Mouse (Mus musculus) telencephalon, adult 2 months (tissue): Measurements from ENCODE around the gene Ackr4.
A peak's percentile ranks its signal among the peaks of the same experiment; 100 is the strongest.

ENCODE experiments used
- DNase-seq: peaks from one replicate; pipeline ENCODE4 v3.0.0-alpha.2; 2011; ENCODE audit warnings: low read depth, low spot score

Ackr4 gene

DNA sequence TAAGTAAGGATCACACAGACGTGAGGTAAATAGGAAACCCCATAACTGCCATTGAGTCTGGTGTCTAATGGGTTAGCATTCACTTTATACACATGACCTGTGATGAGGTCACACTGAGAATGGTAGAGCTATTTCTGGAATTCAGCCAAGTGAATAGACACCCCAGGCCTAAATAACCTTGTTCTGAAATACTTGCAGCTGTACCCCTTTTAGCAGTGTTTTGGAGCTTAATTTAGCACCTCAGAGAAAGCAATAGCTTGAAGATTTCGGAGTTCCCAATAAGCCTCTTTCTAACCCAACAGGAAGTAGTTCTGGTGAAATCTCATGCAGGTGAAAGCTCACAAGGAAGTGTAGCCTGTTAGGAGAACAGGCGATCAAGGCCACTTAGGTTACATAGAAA lies at the start of gene Ackr4:
Gene Ackr4 (minus strand): TSS at position 101 of the 400 bp plus-strand sequence.
- no peak for DNase-seq

GRCm38 (mm10) chr9:104172342-104172741 lies 45.6 kb upstream of the Ackr4 start:
- no peak for DNase-seq

- DNase-seq: no peak
These were observed 44.9 kb upstream of the Ackr4 start for GRCm38 (mm10) chr9:104171651-104172050.

GRCm38 (mm10) chr9:104169986-104170385 lies 43.3 kb upstream of the Ackr4 start:
- no peak for DNase-seq

DNA sequence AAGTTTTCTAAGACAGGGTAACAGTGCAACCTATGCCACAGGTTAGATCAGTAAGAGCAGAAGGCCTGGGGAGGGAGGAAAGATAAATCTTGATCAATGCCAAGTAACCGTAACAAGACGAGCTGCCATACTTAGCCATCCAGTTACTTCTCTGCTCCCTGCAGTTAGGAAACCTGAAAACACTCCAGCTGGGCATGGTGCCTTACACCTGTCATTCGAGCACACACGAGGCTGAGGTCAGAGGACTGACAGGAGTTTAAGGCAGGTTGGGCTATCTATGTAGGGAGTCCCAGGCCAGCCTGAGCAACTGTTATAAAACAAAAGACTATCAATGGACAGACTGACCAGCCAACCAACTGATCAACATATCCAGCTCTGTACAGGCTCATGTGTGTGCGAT lies 39.2 kb upstream of the Ackr4 start:
- no peak for DNase-seq

DNA sequence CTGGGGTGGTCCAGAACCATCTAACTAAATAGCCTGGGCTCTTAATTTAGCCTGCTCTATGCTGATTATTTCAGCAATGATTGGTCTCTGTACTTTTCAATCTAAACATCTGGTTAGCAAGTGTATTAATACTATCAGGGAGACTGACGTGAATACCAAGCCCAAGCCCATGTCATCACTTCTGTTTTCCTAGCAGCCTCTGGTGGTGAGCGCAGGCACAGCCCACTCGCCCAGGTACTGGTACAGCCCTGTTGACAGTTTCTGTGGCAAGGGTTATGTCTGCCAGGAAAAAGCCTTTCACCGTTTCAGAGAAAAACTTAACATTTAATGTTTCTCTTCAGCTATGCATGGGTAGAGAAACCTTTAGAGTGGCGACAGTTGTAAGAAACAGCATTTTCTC lies 37.5 kb upstream of the Ackr4 start:
- no peak for DNase-seq

DNA sequence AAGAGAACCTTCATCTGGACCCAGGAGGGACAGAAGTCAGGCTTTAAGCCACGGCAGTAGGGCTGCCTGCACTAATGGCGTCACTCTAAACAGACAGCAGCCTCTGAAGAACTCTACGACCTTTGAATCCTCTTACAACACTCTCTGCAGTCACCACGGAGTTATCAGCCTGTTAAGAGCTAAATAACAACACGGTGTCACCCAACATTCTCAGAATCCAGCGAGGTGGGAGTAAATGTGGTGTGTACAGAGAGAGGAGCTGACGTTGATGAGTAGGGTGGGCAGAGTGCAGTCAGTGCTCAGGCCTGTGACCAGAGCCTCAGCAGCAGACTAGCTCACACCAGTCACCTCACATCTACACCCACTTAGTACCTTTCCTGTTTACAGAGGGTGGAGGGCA lies 34.4 kb upstream of the Ackr4 start:
- no peak for DNase-seq

- no peak for DNase-seq
These were observed 30.6 kb upstream of the Ackr4 start for GRCm38 (mm10) chr9:104157291-104157690.

GRCm38 (mm10) chr9:104156506-104156905 lies 29.8 kb upstream of the Ackr4 start:
- DNase-seq: no peak

- DNase-seq: peak; percentile 11
These were observed 28.5 kb upstream of the Ackr4 start for GRCm38 (mm10) chr9:104155100-104155715.

GRCm38 (mm10) chr9:104152121-104152520 lies 25.4 kb upstream of the Ackr4 start:
- DNase-seq: no peak

GRCm38 (mm10) chr9:104148969-104149368 lies 22.2 kb upstream of the Ackr4 start:
- no peak for DNase-seq

- no peak for DNase-seq
These were observed 19.9 kb upstream of the Ackr4 start for GRCm38 (mm10) chr9:104146683-104147082.

GRCm38 (mm10) chr9:104144314-104144996 lies 17.7 kb upstream of the Ackr4 start:
- DNase-seq: no peak

DNA sequence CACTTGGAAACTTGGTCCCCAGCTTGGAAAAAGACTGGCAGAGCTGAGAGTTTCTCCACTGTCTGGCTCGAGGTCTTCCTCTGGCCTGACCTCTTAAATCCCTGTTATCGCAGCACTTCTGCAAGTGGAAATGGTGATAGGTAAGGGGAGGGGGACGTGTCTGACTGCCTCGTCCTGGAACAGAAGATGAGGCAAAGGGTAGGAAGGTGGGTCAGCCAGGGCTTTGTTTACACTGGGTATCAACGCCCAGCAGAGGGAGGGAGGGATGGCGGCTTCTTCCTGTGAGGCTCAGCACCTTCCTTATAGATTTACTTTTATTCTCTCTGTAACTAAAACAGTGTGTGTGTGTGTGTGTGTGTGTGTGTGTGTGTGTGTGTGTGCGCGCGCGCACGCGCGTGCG lies 16.1 kb upstream of the Ackr4 start:
- no peak for DNase-seq

DNA sequence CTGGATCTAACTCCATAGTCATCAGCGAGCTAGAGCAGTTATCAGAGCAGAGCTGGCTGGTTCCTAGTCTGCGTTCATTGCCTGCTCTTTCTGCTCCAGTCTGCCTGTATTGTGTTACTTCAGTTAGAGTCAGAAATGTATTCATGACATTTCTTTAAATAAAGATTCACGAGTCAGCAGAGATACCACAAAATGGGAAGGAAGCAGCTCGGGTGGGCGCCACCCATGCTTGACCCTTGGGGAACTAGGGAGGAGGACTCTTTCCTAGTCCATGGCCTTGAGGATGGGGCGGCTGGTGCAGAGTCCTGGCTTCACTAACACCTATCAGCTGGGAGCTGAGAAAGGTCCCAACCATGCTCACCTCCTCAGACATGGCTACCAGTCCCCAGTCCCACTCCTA lies 13.6 kb upstream of the Ackr4 start:
- no peak for DNase-seq

DNA sequence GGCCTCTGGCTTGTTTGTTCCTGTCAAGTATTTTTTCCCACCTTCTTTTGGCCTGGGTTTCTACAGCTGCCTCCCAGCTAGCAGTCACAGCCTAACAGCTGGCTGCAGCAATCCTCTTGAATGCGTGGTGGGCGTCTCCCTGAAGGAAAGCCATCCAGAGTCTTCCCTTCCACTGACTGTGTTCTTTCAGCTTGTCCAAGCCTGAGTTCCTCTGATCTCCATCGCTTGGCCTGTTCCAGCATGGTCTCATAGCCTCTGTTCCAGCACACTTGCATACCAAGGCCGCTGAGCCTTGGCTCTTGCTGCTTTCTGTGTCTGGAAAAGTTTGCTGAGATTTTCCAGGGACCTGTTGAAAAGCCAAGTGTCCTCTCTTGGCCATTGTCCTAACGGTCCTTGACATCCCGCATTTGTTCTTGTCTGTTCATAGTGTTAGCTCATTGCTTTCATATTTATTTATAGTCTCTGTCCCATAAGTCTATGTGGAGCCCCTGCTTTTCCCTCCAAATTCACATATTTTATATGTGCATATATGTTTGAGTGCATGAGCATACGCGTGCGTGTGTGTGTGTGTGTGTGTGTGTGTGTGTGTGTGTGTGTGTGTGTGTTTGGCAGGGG lies 3.5 kb upstream of the Ackr4 start:
- no peak for DNase-seq

DNA sequence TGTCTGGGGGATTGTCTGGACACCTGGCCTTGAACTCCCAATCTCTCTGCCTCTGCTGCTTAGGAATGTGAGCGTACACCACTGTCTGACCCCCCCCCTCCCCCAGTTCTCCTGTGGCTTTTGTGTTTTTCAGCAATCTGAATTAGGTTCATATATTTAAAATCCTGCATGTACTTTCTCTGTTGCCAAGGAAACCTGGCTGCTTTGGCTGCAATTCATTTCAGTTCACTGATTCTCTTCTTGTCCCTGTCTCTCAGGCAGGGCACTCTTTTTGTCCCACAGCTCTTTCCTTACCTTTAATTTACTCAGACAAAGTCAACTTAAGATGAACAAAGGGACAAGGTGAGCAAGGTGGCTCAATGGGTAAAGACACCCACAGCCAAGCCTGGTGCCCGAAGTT lies 1.4 kb upstream of the Ackr4 start:
- DNase-seq: peak; percentile 72

DNA sequence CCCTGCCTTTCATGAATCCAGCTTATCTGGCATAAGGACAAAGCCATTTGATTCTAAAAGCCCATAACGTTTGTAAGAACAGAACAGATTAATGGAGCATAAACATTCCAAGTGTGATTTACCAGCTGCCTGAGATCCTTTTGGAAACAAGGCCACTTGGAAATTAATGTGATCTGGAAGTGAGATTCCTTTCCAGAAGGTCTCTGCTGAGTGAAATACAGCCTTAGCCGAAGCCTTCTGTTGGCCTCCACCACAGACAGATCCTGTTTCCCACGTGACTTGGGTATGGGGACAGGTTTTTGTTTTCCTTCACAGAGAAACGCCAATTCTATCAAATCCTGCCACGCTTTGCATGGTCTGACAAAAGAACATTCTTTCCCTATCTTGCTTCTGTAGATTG lies 3.1 kb downstream of the Ackr4 start:
- no peak for DNase-seq

GRCm38 (mm10) chr9:104123101-104123500 lies 3.6 kb downstream of the Ackr4 start:
- no peak for DNase-seq

- no peak for DNase-seq
These were observed 17.6 kb downstream of the Ackr4 start for GRCm38 (mm10) chr9:104109151-104109550.

DNA sequence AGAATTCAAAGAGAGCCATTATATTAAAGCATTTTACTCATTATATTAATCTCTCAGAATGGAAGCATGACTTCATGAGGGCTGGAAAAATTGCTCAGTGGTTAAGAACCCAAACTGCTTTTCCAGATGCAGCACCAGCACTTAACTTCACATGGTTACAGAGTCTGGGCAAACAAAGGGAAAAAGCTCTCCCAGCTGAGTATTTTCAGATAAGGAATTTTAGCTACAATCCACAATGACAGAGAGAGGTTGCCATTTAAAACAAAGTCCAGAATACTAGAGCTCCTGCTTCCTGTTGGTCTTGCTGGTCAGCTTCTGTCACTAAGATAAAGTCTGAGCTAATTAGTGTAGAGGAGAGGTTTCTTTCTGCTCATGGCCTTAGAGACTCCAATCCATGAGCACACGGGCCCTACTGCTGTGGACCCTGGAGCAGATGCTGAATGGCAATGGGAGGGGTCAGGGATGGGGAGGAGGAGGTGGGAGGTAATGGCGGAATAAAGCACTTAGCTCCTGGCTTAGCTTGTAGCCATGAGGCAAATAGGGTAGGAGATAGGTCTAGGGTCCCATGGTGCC lies 18.1 kb downstream of the Ackr4 start:
- no peak for DNase-seq

DNA sequence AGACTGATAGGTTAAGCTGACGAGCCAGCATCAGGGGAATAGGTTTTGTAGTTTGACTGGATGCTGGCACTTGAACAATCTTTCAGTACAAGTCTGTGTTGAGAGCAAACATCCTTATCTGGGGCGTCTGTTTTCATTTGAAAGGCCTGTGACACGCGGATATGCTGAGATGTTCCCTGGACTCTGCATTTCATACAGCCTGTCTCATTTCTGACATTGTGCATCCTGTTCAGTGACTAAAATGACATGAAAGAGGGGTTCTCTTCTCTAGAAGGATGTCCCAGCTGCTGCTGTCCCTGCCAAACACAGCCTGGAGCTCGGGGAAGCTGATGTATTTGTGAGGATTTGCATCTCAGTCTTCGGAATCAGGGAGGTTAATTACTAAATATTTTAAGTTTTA lies 19.3 kb downstream of the Ackr4 start:
- no peak for DNase-seq
